Mouse (Mus musculus): Measurements from ENCODE around the gene Ing5. TPM values are rescaled to one million over a fixed set of nuclear protein-coding genes. Genes with fewer than 3 reads are reported as not detected.
"Not testable (repeated sequence)": the region's sequence is repeated elsewhere in the genome, so short reads cannot be mapped to it uniquely, and the experiment has no call there.

Gene Ing5
- polyA plus RNA-seq, 2 experiments: 9.9 to 14.1 TPM

- Histone ChIP-seq H3K9me3 (ENCODE audit: control insufficient read depth, low read length) (no peaks in the 10 kb centered on the region), H3K4me1 (ENCODE audit: control insufficient read depth, insufficient read depth, low read length) (no peaks in the 10 kb centered on the region), H3K27me3 (ENCODE audit: control insufficient read depth, insufficient read depth, low read length) (no peaks in the 10 kb centered on the region), H3K36me3 (ENCODE audit: control insufficient read depth, insufficient read depth, low read length) (peaks cover 36% of the 10 kb centered on the region), H3K9ac (ENCODE audit: low read depth, low read length, severe bottlenecking) (no peak overlapping the region), H3K27ac (replicated peaks; ENCODE audit: low read depth, low read length) (no peak overlapping the region), H3K4me2 (replicated peaks; ENCODE audit: low read depth, low read length, severe bottlenecking) (no peak overlapping the region), H3K4me3 (replicated peaks; ENCODE audit: low read length) (no peak overlapping the region)
- 97% methylated on average over 4 of the region's 4 CpGs for WGBS
- no peak for TF ChIP-seq POLR2A (IDR thresholded peaks at IDR 0.05; ENCODE audit: borderline replicate concordance, extremely low read depth, insufficient read depth, insufficient read length)
- DNase-seq (ENCODE audit: low spot score) (no peak), ATAC-seq (ENCODE audit: low FRiP score, low read depth) (no peak)
Observed at GRCm38 (mm10) chr1:93835211-93835610, 31.4 kb downstream of the Ing5 start.

- Histone ChIP-seq H3K27me3 (ENCODE audit: control insufficient read depth, insufficient read depth, low read length) (no peaks in the 10 kb centered on the region), H3K4me3 (replicated peaks; ENCODE audit: low read length) (no peak overlapping the region), H3K36me3 (ENCODE audit: control insufficient read depth, insufficient read depth, low read length) (peaks cover 36% of the 10 kb centered on the region), H3K9ac (ENCODE audit: low read depth, low read length, severe bottlenecking) (no peak overlapping the region), H3K4me2 (replicated peaks; ENCODE audit: low read depth, low read length, severe bottlenecking) (no peak overlapping the region), H3K4me1 (ENCODE audit: control insufficient read depth, insufficient read depth, low read length) (no peaks in the 10 kb centered on the region), H3K27ac (replicated peaks; ENCODE audit: low read depth, low read length) (no peak overlapping the region), H3K9me3 (ENCODE audit: control insufficient read depth, low read length) (no peaks in the 10 kb centered on the region)
- ATAC-seq (ENCODE audit: low FRiP score, low read depth) (no peak), DNase-seq (ENCODE audit: low spot score) (no peak)
- TF ChIP-seq POLR2A (IDR thresholded peaks at IDR 0.05; ENCODE audit: borderline replicate concordance, extremely low read depth, insufficient read depth, insufficient read length): no peak
- WGBS: 91% methylated on average over 6 of the region's 6 CpGs
Observed at GRCm38 (mm10) chr1:93835876-93836531, 32.2 kb downstream of the Ing5 start.

- H3K27ac ChIP-seq (replicated peaks; ENCODE audit: low read depth, low read length): no peak overlapping the region
- no peak overlapping the region for H3K9ac ChIP-seq (ENCODE audit: low read depth, low read length, severe bottlenecking)
- no peak overlapping the region for H3K4me2 ChIP-seq (replicated peaks; ENCODE audit: low read depth, low read length, severe bottlenecking)
- DNase-seq (ENCODE audit: low spot score) (no peak), ATAC-seq (ENCODE audit: low FRiP score, low read depth) (no peak)
- no peak for TF ChIP-seq POLR2A (IDR thresholded peaks at IDR 0.05; ENCODE audit: borderline replicate concordance, extremely low read depth, insufficient read depth, insufficient read length)
- no peaks in the 10 kb centered on the region for H3K4me1 ChIP-seq (ENCODE audit: control insufficient read depth, insufficient read depth, low read length)
- H3K4me3 ChIP-seq (replicated peaks; ENCODE audit: low read length): no peak overlapping the region
- no peaks in the 10 kb centered on the region for H3K27me3 ChIP-seq (ENCODE audit: control insufficient read depth, insufficient read depth, low read length)
- peaks cover 36% of the 10 kb centered on the region for H3K36me3 ChIP-seq (ENCODE audit: control insufficient read depth, insufficient read depth, low read length)
- H3K9me3 ChIP-seq (ENCODE audit: control insufficient read depth, low read length): no peaks in the 10 kb centered on the region
- 93% methylated on average over 2 of the region's 2 CpGs for WGBS
Observed at GRCm38 (mm10) chr1:93836532-93836913, 32.8 kb downstream of the Ing5 start.

- WGBS: 93% methylated on average over 8 of the region's 8 CpGs
Observed at GRCm38 (mm10) chr1:93837335-93837734, 33.6 kb downstream of the Ing5 start.

GRCm38 (mm10) chr1:93838569-93838968 is 34.8 kb downstream of the Ing5 start:
- H3K9ac ChIP-seq (ENCODE audit: low read depth, low read length, severe bottlenecking); H3K9me3 ChIP-seq (ENCODE audit: control insufficient read depth, low read length); H3K4me1 ChIP-seq (ENCODE audit: control insufficient read depth, insufficient read depth, low read length); H3K4me2 ChIP-seq (replicated peaks; ENCODE audit: low read depth, low read length, severe bottlenecking); H3K4me3 ChIP-seq (replicated peaks; ENCODE audit: low read length); ATAC-seq (ENCODE audit: low FRiP score, low read depth); H3K27me3 ChIP-seq (ENCODE audit: control insufficient read depth, insufficient read depth, low read length); H3K27ac ChIP-seq (replicated peaks; ENCODE audit: low read depth, low read length); DNase-seq (ENCODE audit: low spot score): not testable (repeated sequence)
- 84% methylated on average over 6 of the region's 8 CpGs for WGBS
- peaks cover 36% of the 10 kb centered on the region for H3K36me3 ChIP-seq (ENCODE audit: control insufficient read depth, insufficient read depth, low read length)

More at GRCm38 (mm10) chr1:93837335-93837734, 33.6 kb downstream of the Ing5 start:
- no peak for TF ChIP-seq POLR2A (IDR thresholded peaks at IDR 0.05; ENCODE audit: borderline replicate concordance, extremely low read depth, insufficient read depth, insufficient read length)
- Histone ChIP-seq H3K36me3 (ENCODE audit: control insufficient read depth, insufficient read depth, low read length) (peaks cover 36% of the 10 kb centered on the region), H3K4me1 (ENCODE audit: control insufficient read depth, insufficient read depth, low read length) (no peaks in the 10 kb centered on the region), H3K27me3 (ENCODE audit: control insufficient read depth, insufficient read depth, low read length) (no peaks in the 10 kb centered on the region), H3K9me3 (ENCODE audit: control insufficient read depth, low read length) (no peaks in the 10 kb centered on the region), H3K9ac (ENCODE audit: low read depth, low read length, severe bottlenecking) (no peak overlapping the region), H3K27ac (replicated peaks; ENCODE audit: low read depth, low read length) (no peak overlapping the region), H3K4me3 (replicated peaks; ENCODE audit: low read length) (no peak overlapping the region), H3K4me2 (replicated peaks; ENCODE audit: low read depth, low read length, severe bottlenecking) (no peak overlapping the region)
- ATAC-seq (ENCODE audit: low FRiP score, low read depth): no peak
- no peak for DNase-seq (ENCODE audit: low spot score)

- not testable (repeated sequence) for H3K27ac ChIP-seq (replicated peaks; ENCODE audit: low read depth, low read length); H3K36me3 ChIP-seq (ENCODE audit: control insufficient read depth, insufficient read depth, low read length); H3K4me1 ChIP-seq (ENCODE audit: control insufficient read depth, insufficient read depth, low read length); H3K4me3 ChIP-seq (replicated peaks; ENCODE audit: low read length); H3K27me3 ChIP-seq (ENCODE audit: control insufficient read depth, insufficient read depth, low read length); H3K4me2 ChIP-seq (replicated peaks; ENCODE audit: low read depth, low read length, severe bottlenecking); H3K9me3 ChIP-seq (ENCODE audit: control insufficient read depth, low read length); DNase-seq (ENCODE audit: low spot score); H3K9ac ChIP-seq (ENCODE audit: low read depth, low read length, severe bottlenecking)
- ATAC-seq (ENCODE audit: low FRiP score, low read depth): peak; percentile 57; the same call in 1 of the 2 replicates
- 40% methylated on average over 1 of the region's 3 CpGs for WGBS
Observed at GRCm38 (mm10) chr1:93845766-93846366, 42.1 kb downstream of the Ing5 start.

DNA sequence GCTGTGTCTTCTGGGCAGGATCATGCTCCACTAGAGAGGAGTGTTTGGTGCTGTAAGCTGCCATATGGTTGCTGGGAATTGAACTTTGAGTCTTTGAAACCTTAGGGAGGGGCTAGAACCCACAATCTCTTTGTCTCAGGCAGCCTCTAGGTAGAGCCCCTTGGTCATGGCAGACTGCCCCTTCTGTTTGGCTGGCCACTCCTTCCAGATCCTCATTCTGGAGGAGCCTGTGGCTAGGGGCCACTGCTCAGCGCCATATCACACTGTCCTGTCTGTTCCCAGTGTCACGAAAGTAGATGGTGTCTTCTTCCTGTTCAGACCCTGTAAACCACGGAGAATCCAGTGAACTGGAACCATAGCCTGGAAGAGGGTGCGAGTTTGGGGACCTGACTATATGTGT is 52.0 kb downstream of the Ing5 start:
- H3K9me3 ChIP-seq (ENCODE audit: control insufficient read depth, low read length); ATAC-seq (ENCODE audit: low FRiP score, low read depth); H3K27me3 ChIP-seq (ENCODE audit: control insufficient read depth, insufficient read depth, low read length); H3K4me1 ChIP-seq (ENCODE audit: control insufficient read depth, insufficient read depth, low read length); H3K36me3 ChIP-seq (ENCODE audit: control insufficient read depth, insufficient read depth, low read length); H3K4me2 ChIP-seq (replicated peaks; ENCODE audit: low read depth, low read length, severe bottlenecking); H3K27ac ChIP-seq (replicated peaks; ENCODE audit: low read depth, low read length); H3K4me3 ChIP-seq (replicated peaks; ENCODE audit: low read length); H3K9ac ChIP-seq (ENCODE audit: low read depth, low read length, severe bottlenecking); DNase-seq (ENCODE audit: low spot score): not testable (repeated sequence)
- 90% methylated on average over 4 of the region's 4 CpGs for WGBS

All from limb, embryonic 14.5 days (tissue).